Mouse (Mus musculus): ENCODE measurements at regions not wholly inside any gene's neighbourhood (a gene's known extent, or its start where the extent isn't known, plus 50 kb on each side); places are given as distances from the start of the nearest gene placed in this dataset.
A peak's percentile ranks its signal among the peaks of the same experiment; 100 is the strongest.

DNA sequence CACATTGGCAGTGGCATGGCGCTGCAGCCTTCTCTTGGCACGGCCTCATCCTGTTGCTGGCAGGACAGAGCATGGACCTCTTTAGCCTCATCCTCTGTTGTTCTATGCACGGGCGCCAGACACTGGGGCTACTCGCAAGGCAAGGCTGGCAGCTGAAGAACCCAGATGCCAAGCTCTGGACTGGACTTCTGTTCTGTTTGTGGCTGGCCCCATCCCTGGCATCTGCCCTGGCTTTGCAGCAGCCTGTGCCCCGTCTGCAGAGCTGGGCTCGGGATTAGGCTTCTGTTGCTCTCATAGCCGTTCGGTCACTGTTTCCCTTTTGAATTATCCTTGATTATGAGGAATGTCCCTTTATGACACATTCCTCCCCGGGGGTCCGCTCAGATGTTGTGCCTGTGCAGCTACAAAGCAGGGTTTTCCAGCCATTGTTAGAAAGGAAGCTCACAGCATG lies 214.6 kb upstream of the Tbc1d5 start:
- no peak for DNase-seq

DNA sequence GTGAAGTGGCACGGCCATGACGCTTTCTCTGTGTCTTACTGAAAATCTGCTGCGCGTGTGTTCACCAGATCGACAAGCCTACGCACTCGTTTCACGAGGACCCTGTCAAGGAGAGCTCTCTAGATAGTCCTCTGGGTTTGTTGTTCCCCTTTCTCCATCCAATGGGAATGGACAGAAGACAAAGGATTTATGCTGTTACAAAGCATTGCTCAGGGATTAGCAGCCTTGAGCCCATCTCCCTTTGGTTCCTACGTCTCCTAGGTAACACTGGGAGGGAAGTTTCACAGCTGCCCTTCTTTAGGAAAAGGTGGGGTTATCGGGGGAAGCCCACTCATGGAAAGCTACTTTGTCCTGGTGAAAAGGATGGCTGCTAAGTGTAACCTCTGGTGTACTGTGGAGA lies 212.7 kb upstream of the Tbc1d5 start:
- DNase-seq, result no peak

DNA sequence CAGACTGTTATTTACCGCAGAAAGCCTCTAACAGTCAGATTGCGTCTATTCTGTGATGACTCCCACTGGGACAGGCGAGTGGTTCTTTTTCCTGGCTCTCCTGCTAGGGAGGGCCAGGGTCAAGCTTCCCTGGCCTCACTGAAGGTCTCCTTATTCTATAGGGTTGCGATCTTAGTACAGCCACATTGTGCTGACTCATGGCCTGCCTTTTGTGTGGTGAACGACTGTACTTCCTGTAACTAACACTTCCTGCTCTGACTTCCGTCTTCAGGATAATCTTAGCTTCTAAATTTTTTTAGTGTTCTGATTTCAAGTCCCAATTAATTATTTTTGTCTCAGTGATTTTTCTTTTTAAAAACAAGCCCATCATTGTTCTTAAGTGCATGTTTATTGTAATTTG lies 203.4 kb upstream of the Tbc1d5 start:
- DNase-seq, result no peak

DNA sequence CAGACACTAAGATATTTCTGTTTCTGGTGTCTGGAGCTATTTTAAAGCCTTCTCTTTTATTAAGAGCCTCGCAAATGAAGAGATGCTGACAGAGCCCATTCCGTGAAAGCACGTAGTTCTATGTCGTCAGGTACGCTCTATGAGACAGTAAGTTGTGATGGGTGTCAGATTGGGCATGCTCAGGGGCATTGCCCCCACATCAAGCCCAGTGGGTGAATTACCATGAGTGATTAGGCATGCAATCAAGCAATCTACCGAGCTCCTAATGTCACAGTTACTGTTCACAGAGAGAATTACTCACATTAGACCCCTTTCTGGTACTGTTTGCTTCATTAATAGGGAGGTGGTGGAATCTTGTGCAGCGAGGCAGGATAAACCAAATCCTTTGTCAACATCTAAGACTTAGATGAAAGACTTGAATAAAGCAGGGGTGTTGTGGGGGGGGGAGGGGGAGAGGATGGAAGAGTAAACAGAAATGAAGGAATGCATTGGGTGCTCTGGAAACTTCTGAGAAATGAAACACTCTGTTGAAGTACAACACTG lies 192.9 kb upstream of the Tbc1d5 start:
- DNase-seq, result no peak

DNA sequence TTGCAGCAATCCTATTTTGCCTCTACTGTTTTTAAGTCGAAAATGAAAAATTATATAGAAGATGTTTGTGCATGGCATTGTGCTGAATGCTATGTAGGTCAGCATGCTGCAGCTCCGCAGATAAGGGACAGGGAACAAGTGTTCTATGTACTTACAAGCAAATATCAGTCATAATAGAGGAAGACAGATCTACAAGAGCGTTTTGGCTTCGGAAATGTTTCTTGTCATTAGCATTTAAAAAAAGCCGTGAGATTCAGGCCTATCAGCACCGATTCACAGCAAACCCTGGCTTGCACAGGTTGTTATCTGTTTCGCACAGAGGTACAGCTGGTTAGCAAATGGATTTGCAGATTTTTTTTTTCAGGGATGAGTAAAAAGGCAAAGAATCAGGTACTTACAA lies 191.8 kb upstream of the Tbc1d5 start:
- no peak for DNase-seq

DNA sequence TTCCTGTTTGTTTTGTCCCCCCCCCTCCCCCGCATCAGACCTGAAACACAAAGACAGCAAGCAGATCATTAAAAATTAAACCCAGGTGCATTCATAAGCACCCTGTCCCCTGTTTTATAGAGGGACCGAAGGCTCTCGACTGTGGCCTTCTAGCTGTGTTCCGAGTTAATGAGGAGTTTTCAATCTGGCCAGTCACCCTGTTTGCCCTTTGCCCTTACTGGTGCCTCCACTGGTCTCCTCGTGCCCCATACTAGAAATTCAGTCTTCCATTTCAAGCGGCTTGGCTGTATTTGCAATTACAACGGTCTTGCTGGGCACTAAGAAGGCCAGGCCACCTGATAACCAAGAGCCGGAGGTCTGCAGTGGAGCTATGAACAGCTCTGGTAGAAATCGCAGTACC lies 190.9 kb upstream of the Tbc1d5 start:
- no peak for DNase-seq

DNA sequence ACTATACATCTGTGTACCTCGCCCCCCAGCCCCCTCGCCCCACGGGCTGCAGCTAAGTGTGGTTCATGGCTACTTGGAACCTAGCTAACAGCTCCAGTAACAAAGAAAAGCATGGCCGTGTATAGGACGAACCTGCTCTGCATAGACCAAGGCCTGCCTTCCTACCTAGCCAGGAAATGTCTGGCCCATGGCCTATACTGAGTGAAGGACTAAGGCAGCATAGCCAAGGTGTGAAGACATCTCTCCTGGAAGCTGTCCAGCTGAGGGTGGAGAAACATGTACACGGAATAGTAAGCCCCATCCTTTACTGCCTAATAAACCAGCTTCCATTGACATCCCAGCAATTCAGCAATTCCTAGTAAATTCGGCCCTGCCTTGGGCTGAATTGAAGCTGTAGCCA lies 183.6 kb upstream of the Tbc1d5 start:
- no peak for DNase-seq

DNA sequence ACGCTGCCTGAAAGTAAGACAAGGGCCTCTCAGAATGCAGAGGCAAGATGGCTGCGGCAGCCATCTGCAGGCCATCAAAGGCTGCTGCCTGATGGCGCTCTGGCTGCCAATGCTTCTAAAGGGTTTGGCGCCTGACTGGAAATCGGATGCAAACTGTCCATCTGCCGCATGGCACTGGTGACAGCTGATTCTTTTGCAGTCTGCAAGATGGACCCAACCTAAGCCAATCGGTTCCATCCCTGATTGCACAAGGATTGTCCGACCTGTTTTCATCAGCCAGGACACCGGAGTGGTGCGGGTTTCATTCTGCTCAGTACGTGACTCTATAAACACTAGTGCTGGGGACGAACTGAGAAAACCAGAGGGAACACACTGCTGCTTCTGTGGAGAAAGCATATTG lies 183.1 kb upstream of the Tbc1d5 start:
- no peak for DNase-seq

DNA sequence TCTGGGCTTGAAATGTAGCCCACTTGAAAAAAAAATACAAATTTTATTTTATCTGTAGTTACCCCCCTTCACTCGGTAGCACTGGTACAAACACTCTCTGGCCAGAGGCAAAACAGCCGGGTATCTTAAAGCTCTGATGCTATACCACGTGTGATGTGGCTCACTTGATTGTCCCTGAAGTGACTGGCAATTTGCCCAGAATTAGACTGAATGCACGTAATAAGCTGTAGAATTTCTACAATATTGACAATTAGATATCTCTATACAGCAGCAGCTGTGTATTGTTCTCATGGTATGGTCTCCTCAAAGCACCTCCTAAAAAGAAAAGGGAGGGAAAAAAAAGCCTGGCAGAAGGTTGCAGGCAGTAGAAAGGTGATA lies 179.2 kb upstream of the Tbc1d5 start:
- DNase-seq, result no peak

DNA sequence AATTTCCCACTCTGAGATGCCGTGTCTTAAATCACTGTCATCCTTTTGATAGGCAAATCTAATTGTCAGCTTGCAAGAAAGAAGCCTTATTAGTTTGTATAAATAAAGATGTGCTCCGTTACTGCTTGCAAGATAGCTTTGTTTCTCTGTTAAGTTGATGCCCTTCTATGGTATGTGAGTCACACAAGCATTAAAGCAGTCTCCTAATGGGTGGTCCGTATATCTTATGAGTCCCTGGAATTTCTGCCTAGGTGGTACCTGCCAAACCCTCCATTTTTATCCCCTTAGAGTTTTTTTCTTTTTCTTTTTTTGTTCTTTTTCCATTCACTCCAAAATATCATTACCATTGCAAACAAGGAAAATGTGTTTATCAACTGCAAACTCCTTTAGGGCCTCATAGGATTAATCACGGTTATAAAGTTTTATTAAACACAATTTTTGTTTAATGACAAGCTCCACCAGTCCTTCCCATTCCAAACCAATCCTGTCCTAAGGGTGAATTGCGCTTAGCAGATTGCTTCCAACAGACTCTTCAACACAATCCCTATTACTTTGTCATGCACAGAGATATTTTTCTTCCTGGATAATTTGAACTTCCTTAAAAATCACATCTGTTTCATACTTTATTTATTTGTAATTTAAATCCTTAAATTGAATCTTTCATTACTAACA lies 178.7 kb upstream of the Tbc1d5 start:
- no peak for DNase-seq

DNA sequence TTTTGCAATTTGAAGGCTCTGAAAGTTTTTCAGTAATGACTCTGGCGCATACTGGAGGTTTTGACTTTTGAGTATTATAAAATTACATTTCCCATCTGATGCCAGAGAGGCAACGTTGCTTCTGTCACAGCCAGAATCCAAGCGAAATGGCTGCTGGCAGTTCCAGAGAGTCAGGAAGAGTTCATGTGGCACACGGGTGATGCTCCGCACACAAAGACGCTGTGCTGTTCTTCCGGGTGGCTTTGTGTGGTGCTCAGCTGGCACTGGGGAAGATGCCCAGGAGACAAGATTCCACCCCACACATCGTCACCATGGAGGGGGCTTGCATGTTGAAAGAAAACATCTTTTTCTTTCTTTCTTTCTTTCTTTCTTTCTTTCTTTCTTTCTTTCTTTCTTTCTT lies 177.3 kb upstream of the Tbc1d5 start:
- no peak for DNase-seq

DNA sequence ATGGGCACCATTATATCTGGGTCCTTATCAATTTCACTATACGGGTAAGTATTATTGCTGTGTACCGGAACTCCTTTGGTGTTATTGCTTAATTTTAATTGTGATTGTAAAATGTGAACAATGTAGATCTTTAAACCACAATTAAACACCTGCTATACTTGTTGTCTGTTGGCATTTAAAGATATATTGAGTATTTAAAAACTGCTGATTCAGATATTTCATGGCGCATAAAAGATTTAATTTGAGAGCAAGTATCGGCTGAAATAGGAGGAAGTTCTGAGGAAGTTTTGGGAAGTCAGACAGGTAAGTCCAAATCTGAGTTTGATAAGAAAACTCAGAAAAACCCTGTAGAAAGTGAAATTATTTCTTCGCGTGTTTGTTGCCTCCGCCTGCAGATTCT lies 142.7 kb upstream of the Tbc1d5 start:
- DNase-seq, result no peak

DNA sequence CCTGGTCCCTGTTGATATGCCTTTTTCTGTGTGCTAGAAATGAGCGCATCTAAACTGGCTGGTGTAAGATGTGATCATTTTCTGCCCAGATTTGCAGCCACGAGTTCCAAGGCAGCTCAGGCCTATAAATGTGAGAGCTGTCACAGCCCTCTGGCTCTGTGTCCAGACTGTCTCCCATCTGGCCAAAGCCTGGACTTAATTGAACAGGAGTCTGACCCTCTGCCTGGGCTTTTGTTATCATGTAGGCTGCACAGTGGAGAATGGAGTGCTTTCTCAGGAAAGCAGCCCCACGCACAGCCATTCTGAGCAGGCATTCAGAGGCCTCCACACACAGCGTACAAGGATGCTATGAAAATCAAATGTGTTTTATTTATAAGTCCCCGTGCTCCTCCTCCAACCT lies 141.9 kb upstream of the Tbc1d5 start:
- no peak for DNase-seq

DNA sequence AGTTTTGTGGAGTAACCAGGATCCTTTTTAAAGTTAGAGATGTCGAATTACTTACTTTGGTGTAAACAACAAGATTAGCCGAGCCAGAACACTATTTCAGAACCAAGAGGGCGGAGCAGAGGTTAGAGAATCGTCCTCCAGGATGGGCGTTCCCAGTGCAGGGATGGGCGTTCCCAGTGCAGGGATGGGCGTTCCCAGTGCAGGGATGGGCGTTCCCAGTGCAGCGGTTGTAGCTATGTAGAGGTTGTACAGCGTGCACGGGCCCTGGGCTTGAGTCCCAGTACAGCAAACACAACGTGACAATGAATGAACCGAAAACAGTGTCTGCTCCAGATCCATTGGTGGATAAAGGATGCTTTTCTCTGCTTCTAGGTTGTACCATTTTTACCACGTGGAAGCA lies 125.8 kb upstream of the Tbc1d5 start:
- DNase-seq, result peak; percentile 1

DNA sequence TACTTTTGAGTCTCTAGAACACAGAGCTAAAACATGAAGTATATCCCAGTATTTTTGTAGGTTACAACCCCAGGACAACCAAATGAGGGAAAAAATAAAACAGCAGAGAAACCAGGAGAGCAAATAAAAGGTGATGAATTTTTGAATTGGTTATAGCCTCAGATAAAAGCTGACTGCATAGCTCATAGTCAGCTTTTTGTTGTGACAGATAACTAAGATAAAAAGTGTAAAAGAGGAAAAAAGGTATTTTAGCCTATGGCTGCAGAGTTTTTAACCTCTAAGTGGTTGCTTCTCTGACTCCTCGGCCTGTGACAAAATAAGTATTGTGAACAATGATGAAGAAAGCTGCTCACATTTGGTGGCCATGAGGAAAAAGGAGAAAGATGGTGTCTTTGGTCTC lies 111.6 kb upstream of the Tbc1d5 start:
- no peak for DNase-seq

DNA sequence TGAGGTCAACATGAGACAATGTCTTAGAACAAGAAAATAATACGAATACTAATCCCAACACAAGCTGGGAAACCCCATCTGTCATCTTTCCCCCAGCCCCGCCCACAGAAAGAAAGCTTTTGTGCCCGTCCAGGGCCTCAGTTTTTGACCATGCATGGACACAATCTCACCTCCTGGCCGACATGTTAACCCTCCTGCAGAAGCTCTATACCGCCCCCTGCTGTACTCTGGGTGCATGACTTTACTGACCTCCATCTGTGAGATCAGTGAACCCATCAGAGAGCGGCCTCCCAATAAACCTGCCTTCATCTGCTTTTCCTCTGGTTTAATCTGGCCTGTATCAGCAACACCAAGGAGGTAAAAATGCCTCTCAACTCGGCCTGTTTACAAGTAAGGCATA lies 109.6 kb upstream of the Tbc1d5 start:
- DNase-seq, result peak; percentile 72

DNA sequence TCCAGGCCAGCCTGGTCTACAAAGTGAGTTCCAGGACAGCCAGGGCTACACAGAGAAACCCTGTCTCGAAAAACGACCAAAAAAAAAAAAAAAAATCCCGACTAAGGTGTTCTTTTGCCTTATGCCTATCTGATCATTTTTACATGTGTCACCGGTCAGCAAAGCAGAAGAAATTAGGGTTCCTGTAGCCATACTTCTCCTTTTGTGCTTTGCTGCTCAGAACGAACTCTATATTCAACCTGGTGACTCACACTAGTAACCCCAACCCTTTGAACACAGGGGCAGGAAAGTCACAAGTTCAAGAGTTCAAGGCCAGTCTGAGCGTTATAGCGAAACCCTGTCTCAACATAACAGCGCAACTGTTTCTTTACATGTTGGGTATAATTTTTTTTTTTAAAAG lies 108.7 kb upstream of the Tbc1d5 start:
- no peak for DNase-seq

DNA sequence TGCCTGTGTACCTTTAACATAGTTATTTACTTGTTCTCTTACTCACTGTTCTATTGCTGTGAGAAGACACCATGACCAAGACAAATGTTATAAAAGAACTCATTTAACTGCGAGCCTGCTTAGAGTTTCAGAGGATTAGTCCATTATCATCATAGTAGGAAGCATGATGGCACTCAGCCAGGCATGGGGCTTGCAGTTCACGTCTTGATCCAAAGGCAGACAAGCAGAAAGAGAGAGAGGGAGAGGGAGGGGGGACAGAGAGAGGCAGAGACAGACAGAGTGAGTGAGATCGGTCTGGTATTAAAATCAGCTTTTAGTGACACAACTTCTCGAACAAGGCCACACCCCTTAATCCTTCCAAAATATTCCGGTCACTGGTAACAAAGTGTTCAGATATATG lies 106.2 kb upstream of the Tbc1d5 start:
- DNase-seq, result no peak

DNA sequence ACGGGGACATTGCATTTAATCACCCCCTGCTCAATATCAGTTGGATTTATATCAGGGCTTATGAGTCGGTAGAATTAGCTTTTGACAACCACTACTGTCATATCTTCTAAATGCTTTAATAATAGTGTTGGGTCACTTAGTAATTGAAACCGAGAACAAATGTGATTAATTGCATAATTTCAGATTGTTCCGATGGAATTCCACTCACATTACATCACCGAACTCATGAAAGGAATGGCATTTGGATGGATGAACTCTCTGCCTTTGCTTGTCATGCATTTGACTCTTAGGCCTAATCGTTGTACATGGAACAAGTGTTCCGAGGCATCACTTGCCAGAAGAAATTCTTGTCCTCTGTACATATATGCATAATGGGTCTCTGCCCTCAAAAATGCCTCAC lies 99.6 kb upstream of the Tbc1d5 start:
- DNase-seq, result no peak

DNA sequence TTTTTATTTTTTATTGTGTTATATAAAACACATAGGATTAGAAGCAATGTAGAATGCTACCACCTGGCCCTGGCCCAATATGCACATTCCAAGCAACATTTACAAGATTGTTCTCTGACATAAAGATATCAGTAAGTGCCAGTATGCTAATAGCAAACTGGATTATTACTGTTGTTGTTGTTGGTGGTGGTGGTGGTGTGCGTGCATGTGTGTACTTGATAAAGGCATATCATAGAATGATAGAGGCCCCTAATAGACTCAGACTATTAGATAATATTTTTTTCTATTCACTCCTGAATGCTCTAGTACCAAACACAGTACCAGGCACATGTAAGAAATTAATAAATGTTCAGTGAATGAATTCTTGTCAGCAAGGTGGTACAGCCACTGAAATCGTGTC lies 98.9 kb upstream of the Tbc1d5 start:
- DNase-seq, result no peak

DNA sequence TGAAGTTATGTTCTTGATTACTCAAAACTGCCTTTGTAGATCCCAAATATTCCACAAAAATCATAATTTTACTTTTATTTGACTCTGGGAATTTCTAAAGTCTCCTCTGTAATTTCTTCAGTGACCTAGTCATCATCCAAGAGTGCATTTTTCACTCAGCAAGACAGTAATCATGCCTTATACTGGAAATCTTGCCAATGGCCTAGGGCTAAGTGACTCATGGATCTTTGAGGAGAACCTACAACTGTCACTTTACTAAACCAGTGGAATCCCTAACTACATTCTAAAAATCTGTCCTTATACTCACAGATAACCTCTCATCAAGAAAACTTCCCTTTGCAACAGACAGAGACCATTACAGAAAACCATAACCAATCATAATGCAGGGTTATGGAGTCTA lies 98.0 kb upstream of the Tbc1d5 start:
- DNase-seq, result no peak

DNA sequence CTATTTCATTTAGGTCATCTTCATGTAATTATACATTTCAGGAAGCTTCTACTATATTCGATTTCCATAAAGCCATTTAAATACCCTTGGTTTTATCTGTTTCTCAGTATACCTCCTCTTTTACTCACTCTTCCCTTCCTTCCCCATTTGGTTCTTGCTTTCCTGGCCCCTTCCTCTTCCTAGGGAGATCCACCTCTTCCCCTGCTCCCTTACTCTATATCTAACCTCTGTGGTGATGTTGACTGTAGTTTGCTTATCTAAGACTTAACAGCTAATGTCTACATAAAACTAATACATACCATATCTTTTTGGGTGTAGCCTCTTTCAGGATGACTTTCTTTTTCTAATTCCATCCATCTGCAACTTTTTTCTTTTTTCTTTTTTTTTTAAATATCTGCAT lies 92.9 kb upstream of the Tbc1d5 start:
- no peak for DNase-seq

DNA sequence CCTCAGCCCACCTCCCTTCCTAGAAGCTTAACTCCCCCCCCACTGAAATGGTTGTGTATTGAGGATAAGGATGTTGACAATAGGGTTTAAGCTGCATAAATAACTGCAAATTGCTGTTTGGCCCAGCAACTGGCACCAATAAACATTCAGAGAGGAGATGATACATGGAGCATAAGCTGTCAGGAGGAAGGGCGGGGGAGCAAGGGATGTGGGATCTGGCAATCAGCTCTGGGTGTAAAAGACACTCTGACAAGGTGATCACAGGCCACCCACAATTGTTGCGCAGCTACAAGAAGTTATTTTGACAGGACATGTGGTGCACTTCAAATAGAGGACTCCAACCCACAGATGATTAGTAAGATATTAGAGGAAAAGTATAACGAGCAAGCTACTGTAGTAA lies 83.8 kb upstream of the Tbc1d5 start:
- no peak for DNase-seq

DNA sequence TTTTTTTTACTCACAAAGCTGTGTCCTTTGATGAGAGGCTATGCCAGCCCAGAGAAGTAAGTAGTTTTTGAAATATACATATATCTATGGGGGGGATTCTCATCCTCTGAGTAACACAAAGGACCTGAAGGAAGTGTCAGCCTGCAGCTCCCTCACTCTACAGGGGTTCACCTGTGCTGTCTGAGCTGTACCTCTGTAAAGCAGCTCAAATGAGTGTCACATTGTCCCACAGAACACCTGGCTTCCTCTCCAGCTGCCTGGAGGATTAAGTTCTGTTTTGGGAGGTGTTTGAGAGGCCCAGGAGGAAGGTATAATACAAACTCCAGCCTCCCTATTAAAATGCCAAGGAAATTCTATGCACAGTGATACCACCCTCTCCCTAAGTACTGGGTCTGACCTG lies 83.3 kb upstream of the Tbc1d5 start:
- no peak for DNase-seq

DNA sequence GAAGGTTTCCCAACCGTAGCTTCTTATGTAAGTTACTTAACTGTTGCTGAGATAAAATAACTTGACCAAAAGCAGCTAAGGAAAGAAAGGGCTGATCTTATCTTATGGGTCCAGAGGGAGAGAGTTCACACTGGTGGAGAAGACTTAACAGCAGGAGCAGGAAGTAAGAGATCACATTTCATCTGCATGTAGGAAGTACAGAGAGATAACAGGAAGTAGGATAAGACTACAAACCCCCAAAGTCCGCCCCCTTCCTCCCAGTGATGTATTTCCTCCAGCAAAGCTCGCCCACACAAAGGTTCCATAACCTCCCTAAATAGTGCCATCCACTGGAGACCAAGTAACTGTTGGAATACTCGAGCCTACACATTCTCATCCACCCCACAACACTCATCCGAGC lies 79.2 kb upstream of the Tbc1d5 start:
- no peak for DNase-seq

DNA sequence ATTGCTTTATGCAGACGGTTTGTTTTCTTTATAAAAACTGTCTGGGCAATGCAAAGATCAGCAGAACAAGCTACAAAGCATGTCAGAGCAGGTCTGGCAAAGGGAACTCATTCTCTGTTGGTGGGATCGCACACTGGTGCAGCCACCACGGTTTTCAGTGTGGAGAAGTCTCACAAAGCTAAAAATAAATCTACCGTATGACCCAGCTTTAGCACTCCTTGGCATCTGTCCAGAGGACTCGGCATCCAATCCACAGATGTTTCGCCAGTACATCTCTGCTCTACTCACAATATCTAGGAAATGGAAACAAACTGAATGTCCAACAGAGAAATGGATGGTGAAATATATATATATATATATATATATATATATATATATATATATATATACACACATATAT lies 69.4 kb upstream of the Tbc1d5 start:
- DNase-seq, result no peak
